Mouse (Mus musculus) ovary, postnatal 14 days (tissue): ENCODE results near the gene Pdha2.

Experiments
- DNase-seq: peaks from one replicate; pipeline ENCODE4 v3.0.0; 2022; ENCODE audit warnings: low spot score

Pdha2 gene

GRCm38 (mm10) chr3:141212255-141212654 lies at the start of gene Pdha2:
TSS of gene Pdha2 (minus strand) at chr3:141212355.
- no peak for DNase-seq

DNA sequence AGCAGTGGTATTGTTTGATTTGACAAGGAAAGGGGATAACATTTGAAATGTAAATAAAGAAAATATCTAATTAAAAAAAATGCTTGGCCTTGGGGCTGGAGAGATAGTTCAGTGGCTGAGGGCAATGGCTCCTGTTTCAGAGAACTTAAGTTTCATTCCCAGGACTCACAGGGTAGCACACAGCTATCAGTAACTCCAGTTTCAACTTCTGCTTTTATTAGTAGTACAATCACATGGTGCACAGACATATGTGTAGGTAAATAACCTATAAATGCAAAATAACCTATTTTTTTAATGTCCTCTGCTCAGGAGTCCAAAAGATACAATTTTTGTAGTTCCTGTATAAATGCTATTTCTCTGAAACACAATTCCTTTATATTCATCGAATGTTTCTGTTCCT lies 48.4 kb upstream of the Pdha2 start:
- DNase-seq, result no peak

DNA sequence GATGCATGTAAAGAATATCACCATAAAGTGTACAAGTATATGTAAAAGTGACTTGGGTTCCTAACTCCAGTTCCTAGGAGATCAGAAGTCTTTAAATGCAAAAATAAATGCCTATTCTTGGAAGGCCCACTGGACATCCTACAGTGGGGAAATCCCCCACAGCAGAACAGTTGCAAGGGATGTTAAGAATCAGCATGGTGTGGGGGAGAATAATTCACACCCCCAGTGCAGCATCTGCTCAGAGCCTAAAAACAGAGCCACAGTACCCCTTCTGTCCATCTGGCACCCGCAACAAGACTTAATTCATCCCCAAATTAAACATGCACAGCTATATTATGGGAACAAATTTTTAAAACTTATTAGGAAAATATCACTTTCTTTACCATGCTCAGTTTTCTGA lies 39.3 kb upstream of the Pdha2 start:
- DNase-seq, result no peak

GRCm38 (mm10) chr3:141244725-141245298 lies 32.7 kb upstream of the Pdha2 start:
- DNase-seq, result no peak

- DNase-seq, result no peak
These were observed 25.9 kb upstream of the Pdha2 start for GRCm38 (mm10) chr3:141238071-141238470.

DNA sequence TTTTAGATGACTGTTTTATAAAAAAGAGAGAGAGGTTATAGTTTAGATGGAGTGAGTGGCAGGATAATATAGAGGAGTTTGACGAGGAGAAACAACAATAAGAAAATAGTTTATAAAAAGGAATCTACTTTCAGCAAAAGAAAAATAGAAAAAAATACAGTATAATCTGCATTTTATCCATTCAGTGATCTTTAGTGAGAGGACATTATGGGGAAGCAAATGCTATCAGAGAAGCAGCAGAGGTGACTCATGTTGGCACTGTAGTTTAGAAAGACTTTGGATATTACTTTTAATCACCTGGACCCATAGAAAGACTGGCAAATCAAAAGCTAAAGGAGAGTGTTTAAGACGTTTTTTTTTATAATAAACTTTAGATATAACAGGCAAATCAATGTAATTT lies 17.0 kb upstream of the Pdha2 start:
- DNase-seq, result no peak

DNA sequence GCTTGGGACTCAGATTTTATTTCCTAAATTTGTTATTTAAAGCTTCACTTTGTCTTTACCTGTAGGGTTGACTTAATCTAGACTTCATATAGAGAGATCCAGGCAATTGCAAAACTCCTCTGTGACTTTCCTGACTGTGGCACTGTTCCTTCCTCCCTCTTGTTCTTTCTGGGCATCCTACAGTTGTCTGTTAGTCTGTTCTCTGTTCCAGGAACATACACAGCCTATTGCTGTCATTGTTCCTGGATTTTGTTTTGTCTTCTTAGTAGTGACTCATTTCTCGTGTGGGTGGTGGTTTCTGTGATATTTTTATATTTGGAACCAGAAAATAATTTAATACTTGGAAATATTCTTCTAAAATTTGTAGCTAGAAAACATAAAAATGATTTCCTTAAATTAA lies 10.2 kb upstream of the Pdha2 start:
- no peak for DNase-seq

DNA sequence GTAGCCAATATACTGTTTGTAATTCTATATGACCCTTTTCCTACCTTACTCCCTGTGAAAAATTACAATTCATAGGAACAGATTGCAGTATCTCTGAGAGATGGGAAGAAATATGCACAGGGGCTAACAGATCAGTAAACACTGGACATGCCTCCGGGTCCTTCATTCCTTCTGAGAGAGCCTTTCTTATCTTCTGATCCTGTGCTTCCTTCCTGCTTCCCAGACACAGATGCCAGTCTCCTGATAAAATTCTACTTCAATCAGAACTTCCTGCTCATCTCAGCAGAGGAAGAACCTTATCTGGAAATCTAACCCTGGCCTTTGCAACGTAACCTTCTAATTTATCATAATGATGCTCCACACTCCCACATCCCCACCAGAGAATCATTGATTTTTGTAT lies 6.4 kb upstream of the Pdha2 start:
- DNase-seq, result no peak

- DNase-seq, result no peak
These were observed 4.8 kb upstream of the Pdha2 start for GRCm38 (mm10) chr3:141216999-141217398.

- DNase-seq, result no peak
These were observed 4.1 kb upstream of the Pdha2 start for GRCm38 (mm10) chr3:141216237-141216636.

DNA sequence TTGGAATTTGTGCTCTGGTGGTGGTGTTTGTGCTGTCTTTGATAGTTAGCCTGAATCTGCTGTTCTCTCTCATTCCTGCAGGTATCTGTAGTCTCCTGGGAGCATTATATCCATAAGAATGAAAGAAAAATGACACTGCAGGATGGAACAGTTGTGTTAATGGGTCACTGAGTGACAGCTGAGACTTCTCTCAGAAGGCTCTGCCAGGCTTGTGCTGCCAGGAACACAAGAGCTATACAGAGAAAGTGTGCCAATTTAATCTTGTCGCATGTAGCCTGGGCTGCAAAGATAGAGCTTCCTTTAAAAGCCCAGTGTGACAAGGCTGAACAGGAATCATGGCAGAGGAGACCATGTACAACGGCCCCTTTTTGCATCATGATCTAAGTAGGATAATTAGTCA lies 2.6 kb upstream of the Pdha2 start:
- DNase-seq, result no peak

DNA sequence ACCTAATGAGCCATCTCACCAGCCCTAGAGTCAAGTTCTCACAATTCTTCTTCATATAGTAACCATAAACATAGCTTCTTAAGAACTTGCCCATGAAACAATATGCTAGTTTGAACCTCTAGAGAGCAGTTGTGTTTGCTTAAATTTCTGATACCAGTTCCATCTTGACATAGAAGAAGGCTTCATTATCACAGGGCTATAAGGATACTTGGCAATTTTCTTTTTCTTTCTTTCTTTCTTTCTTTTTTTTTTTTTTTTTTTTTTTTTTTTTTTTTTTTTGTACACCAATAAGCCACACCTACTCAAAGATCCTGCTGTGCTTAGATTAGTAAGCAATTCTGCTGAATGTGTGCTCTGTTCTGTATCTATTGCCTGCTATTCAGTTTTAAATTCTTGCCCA lies 2.0 kb upstream of the Pdha2 start:
- DNase-seq, result no peak

- DNase-seq, result no peak
These were observed 511 bp downstream of the Pdha2 start for GRCm38 (mm10) chr3:141211644-141212043.

- no peak for DNase-seq
These were observed 10.4 kb downstream of the Pdha2 start for GRCm38 (mm10) chr3:141201766-141202165.

DNA sequence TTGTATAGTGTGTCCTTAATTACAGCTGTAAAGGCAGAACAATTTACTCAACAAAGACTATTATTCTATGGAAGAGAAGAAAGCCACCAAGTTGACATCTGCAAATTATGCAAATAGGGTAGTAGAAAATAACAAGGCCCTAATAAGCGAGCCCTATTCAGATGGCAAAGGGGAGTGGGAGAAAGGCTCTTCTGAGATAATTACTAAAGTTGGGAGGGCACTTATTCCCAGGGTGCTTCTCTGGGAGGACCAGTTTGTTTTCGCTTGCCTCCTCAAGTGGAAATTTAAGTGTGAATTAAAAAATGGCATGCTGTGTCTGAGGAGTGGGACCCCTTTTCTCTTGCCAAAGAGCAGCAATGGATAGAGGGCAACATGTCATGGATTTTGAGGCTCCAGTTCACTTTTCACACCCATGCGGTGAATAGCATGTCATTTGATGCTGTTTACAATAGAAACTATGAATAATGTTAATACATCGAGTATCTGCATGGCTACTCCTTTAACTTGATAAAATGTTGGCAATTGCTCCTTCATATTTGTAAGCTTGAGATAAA lies 14.8 kb downstream of the Pdha2 start:
- DNase-seq, result no peak

GRCm38 (mm10) chr3:141191653-141192052 lies 20.5 kb downstream of the Pdha2 start:
- no peak for DNase-seq

DNA sequence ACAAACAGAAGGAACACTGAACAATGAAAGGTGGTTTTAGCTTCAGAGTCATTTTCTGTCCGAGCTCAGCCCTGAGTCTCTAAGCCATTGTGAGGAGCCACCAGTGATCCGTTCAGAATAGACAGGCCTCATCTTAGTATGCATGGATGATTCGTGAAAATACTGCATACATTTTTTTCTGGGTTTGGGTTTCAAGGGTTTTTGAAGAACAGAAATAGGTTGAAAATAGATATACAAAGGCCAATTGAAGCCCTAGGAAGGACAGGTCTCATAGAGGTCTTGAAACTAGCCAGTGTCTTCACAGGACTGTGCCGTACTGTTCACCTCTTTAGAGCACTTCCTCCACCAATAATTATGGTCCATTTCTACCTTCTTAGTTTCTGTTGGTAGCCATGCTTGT lies 21.7 kb downstream of the Pdha2 start:
- no peak for DNase-seq

DNA sequence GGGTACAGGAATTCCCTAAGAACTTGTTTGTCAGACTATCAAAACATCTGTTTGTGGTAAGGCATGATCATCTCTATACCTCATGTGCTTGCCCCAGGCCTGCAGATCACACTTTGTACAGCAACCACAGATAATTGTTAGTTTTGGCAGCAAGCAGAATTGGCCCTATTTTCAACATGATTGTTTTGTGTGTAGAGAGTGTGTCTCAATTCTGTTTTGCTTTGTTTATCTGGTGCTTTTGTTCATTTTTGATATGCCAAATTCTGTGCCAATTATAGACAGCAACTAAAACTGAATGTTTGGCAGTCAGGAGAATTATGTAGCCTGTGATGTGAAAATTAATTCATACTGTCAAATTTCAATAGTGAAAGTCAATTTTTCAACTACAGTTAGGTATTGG lies 51.2 kb downstream of the Pdha2 start:
- DNase-seq, result no peak
